Mouse (Mus musculus): ENCODE results near the gene Dchs2. TPM values are rescaled to one million over a fixed set of nuclear protein-coding genes. Genes with fewer than 3 reads are reported as not detected.

Dchs2 gene
- polyA plus RNA-seq, 1 experiment from 2014 or later, result 0.78 TPM

GRCm38 (mm10) chr3:83161542-83162231 lies 33.9 kb downstream of the Dchs2 start:
- H3K4me1 ChIP-seq (ENCODE audit: control insufficient read depth, insufficient read depth, low read length), result no peaks in the 10 kb centered on the region
- H3K36me3 ChIP-seq (ENCODE audit: control insufficient read depth, insufficient read depth, low read length), result no peaks in the 10 kb centered on the region
- no peak overlapping the region for H3K9ac ChIP-seq (replicated peaks; ENCODE audit: low read depth, low read length)
- ATAC-seq (ENCODE audit: insufficient number of reproducible peaks, insufficient read depth, low FRiP score, low read depth), result no peak
- 70% methylated on average over 6 of the region's 6 CpGs for WGBS
- no peak overlapping the region for H3K27ac ChIP-seq (ENCODE audit: low read length)
- no peak overlapping the region for H3K4me2 ChIP-seq (replicated peaks; ENCODE audit: low read depth, low read length)
- H3K27me3 ChIP-seq (ENCODE audit: control insufficient read depth, insufficient read depth, low read length), result no peaks in the 10 kb centered on the region
- no peaks in the 10 kb centered on the region for H3K9me3 ChIP-seq (ENCODE audit: control insufficient read depth, low read depth, low read length)
- H3K4me3 ChIP-seq (ENCODE audit: low read depth, low read length), result no peak overlapping the region

GRCm38 (mm10) chr3:83163676-83164075 lies 35.9 kb downstream of the Dchs2 start:
- no peaks in the 10 kb centered on the region for H3K4me1 ChIP-seq (ENCODE audit: control insufficient read depth, insufficient read depth, low read length)
- 42% methylated on average over 3 of the region's 3 CpGs for WGBS
- no peak overlapping the region for H3K27ac ChIP-seq (ENCODE audit: low read length)
- no peaks in the 10 kb centered on the region for H3K9me3 ChIP-seq (ENCODE audit: control insufficient read depth, low read depth, low read length)
- no peak overlapping the region for H3K9ac ChIP-seq (replicated peaks; ENCODE audit: low read depth, low read length)
- no peak overlapping the region for H3K4me3 ChIP-seq (ENCODE audit: low read depth, low read length)
- H3K4me2 ChIP-seq (replicated peaks; ENCODE audit: low read depth, low read length), result no peak overlapping the region
- H3K27me3 ChIP-seq (ENCODE audit: control insufficient read depth, insufficient read depth, low read length), result no peaks in the 10 kb centered on the region
- no peak for ATAC-seq (ENCODE audit: insufficient number of reproducible peaks, insufficient read depth, low FRiP score, low read depth)
- H3K36me3 ChIP-seq (ENCODE audit: control insufficient read depth, insufficient read depth, low read length), result no peaks in the 10 kb centered on the region

GRCm38 (mm10) chr3:83185527-83185926 lies 57.8 kb downstream of the Dchs2 start:
- no peaks in the 10 kb centered on the region for H3K27me3 ChIP-seq (ENCODE audit: control insufficient read depth, insufficient read depth, low read length)
- no peak overlapping the region for H3K4me3 ChIP-seq (ENCODE audit: low read depth, low read length)
- H3K27ac ChIP-seq (ENCODE audit: low read length), result no peak overlapping the region
- H3K9me3 ChIP-seq (ENCODE audit: control insufficient read depth, low read depth, low read length), result no peaks in the 10 kb centered on the region
- H3K4me2 ChIP-seq (replicated peaks; ENCODE audit: low read depth, low read length), result no peak overlapping the region
- no peak for ATAC-seq (ENCODE audit: insufficient number of reproducible peaks, insufficient read depth, low FRiP score, low read depth)
- no peaks in the 10 kb centered on the region for H3K36me3 ChIP-seq (ENCODE audit: control insufficient read depth, insufficient read depth, low read length)
- no peak overlapping the region for H3K9ac ChIP-seq (replicated peaks; ENCODE audit: low read depth, low read length)
- 86% methylated on average over 5 of the region's 5 CpGs for WGBS
- H3K4me1 ChIP-seq (ENCODE audit: control insufficient read depth, insufficient read depth, low read length), result no peaks in the 10 kb centered on the region

GRCm38 (mm10) chr3:83191271-83191670 lies 63.5 kb downstream of the Dchs2 start:
- ATAC-seq (ENCODE audit: insufficient number of reproducible peaks, insufficient read depth, low FRiP score, low read depth), result no peak
- Histone ChIP-seq H3K27me3 (ENCODE audit: control insufficient read depth, insufficient read depth, low read length) (no peaks in the 10 kb centered on the region), H3K4me1 (ENCODE audit: control insufficient read depth, insufficient read depth, low read length) (no peaks in the 10 kb centered on the region), H3K9me3 (ENCODE audit: control insufficient read depth, low read depth, low read length) (no peaks in the 10 kb centered on the region), H3K4me3 (ENCODE audit: low read depth, low read length) (no peak overlapping the region), H3K4me2 (replicated peaks; ENCODE audit: low read depth, low read length) (no peak overlapping the region), H3K9ac (replicated peaks; ENCODE audit: low read depth, low read length) (no peak overlapping the region), H3K27ac (ENCODE audit: low read length) (no peak overlapping the region), H3K36me3 (ENCODE audit: control insufficient read depth, insufficient read depth, low read length) (no peaks in the 10 kb centered on the region)
- 89% methylated on average over 2 of the region's 2 CpGs for WGBS

- H3K36me3 ChIP-seq (ENCODE audit: control insufficient read depth, insufficient read depth, low read length), result no peaks in the 10 kb centered on the region
- WGBS, result 57% methylated on average over 1 of the region's 1 CpGs
- H3K4me2 ChIP-seq (replicated peaks; ENCODE audit: low read depth, low read length), result no peak overlapping the region
- no peaks in the 10 kb centered on the region for H3K27me3 ChIP-seq (ENCODE audit: control insufficient read depth, insufficient read depth, low read length)
- H3K4me1 ChIP-seq (ENCODE audit: control insufficient read depth, insufficient read depth, low read length), result no peaks in the 10 kb centered on the region
- no peak overlapping the region for H3K27ac ChIP-seq (ENCODE audit: low read length)
- ATAC-seq (ENCODE audit: insufficient number of reproducible peaks, insufficient read depth, low FRiP score, low read depth), result no peak
- no peak overlapping the region for H3K9ac ChIP-seq (replicated peaks; ENCODE audit: low read depth, low read length)
- no peak overlapping the region for H3K4me3 ChIP-seq (ENCODE audit: low read depth, low read length)
- no peaks in the 10 kb centered on the region for H3K9me3 ChIP-seq (ENCODE audit: control insufficient read depth, low read depth, low read length)
Observed at GRCm38 (mm10) chr3:83192401-83192800, 64.7 kb downstream of the Dchs2 start.

- ATAC-seq (ENCODE audit: insufficient number of reproducible peaks, insufficient read depth, low FRiP score, low read depth), result no peak
- H3K4me3 ChIP-seq (ENCODE audit: low read depth, low read length), result no peak overlapping the region
- no peaks in the 10 kb centered on the region for H3K4me1 ChIP-seq (ENCODE audit: control insufficient read depth, insufficient read depth, low read length)
- no peaks in the 10 kb centered on the region for H3K27me3 ChIP-seq (ENCODE audit: control insufficient read depth, insufficient read depth, low read length)
- H3K9ac ChIP-seq (replicated peaks; ENCODE audit: low read depth, low read length), result no peak overlapping the region
- H3K36me3 ChIP-seq (ENCODE audit: control insufficient read depth, insufficient read depth, low read length), result no peaks in the 10 kb centered on the region
- no peak overlapping the region for H3K27ac ChIP-seq (ENCODE audit: low read length)
- WGBS, result 55% methylated on average over 5 of the region's 5 CpGs
- no peaks in the 10 kb centered on the region for H3K9me3 ChIP-seq (ENCODE audit: control insufficient read depth, low read depth, low read length)
- no peak overlapping the region for H3K4me2 ChIP-seq (replicated peaks; ENCODE audit: low read depth, low read length)
Observed at GRCm38 (mm10) chr3:83194911-83195310, 67.2 kb downstream of the Dchs2 start.

- Histone ChIP-seq H3K9ac (replicated peaks; ENCODE audit: low read depth, low read length) (no peak overlapping the region), H3K4me3 (ENCODE audit: low read depth, low read length) (no peak overlapping the region), H3K9me3 (ENCODE audit: control insufficient read depth, low read depth, low read length) (no peaks in the 10 kb centered on the region), H3K4me2 (replicated peaks; ENCODE audit: low read depth, low read length) (no peak overlapping the region), H3K36me3 (ENCODE audit: control insufficient read depth, insufficient read depth, low read length) (no peaks in the 10 kb centered on the region), H3K27me3 (ENCODE audit: control insufficient read depth, insufficient read depth, low read length) (no peaks in the 10 kb centered on the region), H3K4me1 (ENCODE audit: control insufficient read depth, insufficient read depth, low read length) (no peaks in the 10 kb centered on the region), H3K27ac (ENCODE audit: low read length) (no peak overlapping the region)
- ATAC-seq (ENCODE audit: insufficient number of reproducible peaks, insufficient read depth, low FRiP score, low read depth), result no peak
- WGBS, result 60% methylated on average over 4 of the region's 4 CpGs
Observed at GRCm38 (mm10) chr3:83201286-83201980, 73.7 kb downstream of the Dchs2 start.

- Histone ChIP-seq H3K36me3 (ENCODE audit: control insufficient read depth, insufficient read depth, low read length) (no peaks in the 10 kb centered on the region), H3K4me3 (ENCODE audit: low read depth, low read length) (no peak overlapping the region), H3K27ac (ENCODE audit: low read length) (no peak overlapping the region), H3K4me2 (replicated peaks; ENCODE audit: low read depth, low read length) (no peak overlapping the region), H3K9me3 (ENCODE audit: control insufficient read depth, low read depth, low read length) (no peaks in the 10 kb centered on the region), H3K4me1 (ENCODE audit: control insufficient read depth, insufficient read depth, low read length) (peaks cover 6% of the 10 kb centered on the region; the same call in 1 of the 2 replicates), H3K27me3 (ENCODE audit: control insufficient read depth, insufficient read depth, low read length) (no peaks in the 10 kb centered on the region), H3K9ac (replicated peaks; ENCODE audit: low read depth, low read length) (no peak overlapping the region)
- WGBS, result 19% methylated on average over 8 of the region's 8 CpGs
- ATAC-seq (ENCODE audit: insufficient number of reproducible peaks, insufficient read depth, low FRiP score, low read depth), result no peak
Observed at GRCm38 (mm10) chr3:83205073-83205668, 77.4 kb downstream of the Dchs2 start.
